Mouse (Mus musculus) heart, postnatal 14 days (tissue): ENCODE measurements at regions not wholly inside any gene's neighbourhood (a gene's known extent, or its start where the extent isn't known, plus 50 kb on each side); places are given as distances from the start of the nearest gene placed in this dataset.

ENCODE experiments used
- DNase-seq, 2 experiments: peaks; one replicate each; pipeline ENCODE4 v3.0.0; 2021 to 2022
- intact Hi-C: fragments of 180-260 bp; cut with DNase I; formaldehyde crosslinking; loops from one replicate; pipeline ENCODE4 v1.15.1; 2025

DNA sequence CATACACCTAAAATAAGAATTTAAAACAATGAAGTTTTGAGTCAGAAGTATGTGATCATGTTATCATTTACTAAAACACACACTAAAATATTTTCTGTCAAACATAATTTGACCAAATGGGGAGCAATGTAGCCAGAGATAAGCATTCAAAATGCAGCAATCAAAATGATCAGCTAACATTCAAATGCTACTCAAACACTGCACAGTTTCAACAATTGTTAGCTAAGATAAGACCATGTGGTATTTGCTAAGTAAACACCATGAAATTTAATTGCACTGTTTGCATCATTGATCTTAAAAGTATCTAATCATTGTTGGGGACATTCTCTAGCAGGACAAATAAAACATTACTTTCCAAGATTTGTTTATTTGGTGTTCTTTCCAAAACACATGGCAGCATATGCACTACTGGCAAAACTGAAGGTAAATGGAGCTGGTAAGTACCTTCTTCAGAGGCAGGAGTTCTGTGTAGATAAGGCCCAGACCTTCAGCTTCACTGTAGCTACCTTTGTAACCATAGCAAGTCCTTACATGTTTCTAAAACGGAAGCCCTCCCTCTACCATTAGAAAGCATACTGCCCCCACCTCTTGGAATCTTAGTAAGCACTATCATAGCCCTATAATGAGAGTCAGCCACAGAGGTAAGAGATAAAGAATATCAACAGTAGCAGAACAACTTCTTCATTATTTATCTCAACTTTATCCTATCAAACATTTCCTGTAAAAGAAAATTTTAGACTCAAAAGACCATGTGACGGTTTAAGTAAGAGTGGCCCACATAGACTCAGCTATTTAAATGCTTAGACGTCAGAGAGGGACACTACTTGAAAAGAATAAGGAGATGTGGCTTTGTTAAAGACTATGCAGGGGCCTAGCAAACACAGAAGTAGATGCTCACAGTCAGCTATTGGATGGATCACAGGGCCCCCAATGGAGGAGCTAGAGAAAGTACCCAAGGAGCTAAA is 116.3 kb upstream of the Irak1bp1 start:
- DNase-seq: no peak
- intact Hi-C loops: no loop called here

DNA sequence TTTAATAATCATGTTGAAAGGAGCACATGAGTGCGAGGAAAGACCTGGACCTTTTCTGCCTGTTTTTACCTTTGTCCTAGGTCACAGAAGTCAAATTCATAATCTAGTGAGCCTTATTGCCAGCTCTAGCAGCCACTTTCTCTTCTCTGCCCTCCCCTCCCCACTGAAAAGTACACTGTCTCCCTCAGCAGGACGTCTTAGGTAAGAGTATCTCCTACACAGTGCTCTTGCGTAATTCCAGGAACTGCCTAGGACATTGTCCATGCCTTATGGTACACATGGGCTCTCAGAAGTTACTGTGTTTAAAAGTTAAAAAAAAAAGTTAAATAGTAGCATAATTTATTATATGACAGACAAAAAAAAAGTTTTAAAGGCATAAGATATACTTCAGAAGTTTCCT is 100.7 kb upstream of the Irak1bp1 start:
- intact Hi-C loops: no loop called here
- no peak for DNase-seq

DNA sequence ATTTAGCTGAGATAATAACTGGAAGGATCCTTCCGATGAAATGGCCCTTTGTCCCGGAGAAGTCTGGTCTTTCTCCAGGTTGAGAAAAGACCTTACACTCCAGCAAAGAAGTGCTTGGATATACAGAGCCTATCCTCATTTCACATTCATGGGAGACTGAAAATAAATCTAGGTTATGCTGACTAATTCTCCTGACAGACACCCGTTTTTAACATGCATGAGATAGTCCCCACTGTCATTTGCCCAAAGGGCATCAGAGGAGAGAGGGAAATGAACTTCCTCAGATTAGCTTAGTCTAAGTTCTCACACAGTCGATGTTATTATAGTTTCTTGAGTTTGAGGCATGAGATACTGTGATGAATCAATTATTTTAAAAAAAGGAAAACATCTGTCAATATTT is 99.7 kb upstream of the Irak1bp1 start:
- no peak for DNase-seq
- intact Hi-C loops: no loop called here

DNA sequence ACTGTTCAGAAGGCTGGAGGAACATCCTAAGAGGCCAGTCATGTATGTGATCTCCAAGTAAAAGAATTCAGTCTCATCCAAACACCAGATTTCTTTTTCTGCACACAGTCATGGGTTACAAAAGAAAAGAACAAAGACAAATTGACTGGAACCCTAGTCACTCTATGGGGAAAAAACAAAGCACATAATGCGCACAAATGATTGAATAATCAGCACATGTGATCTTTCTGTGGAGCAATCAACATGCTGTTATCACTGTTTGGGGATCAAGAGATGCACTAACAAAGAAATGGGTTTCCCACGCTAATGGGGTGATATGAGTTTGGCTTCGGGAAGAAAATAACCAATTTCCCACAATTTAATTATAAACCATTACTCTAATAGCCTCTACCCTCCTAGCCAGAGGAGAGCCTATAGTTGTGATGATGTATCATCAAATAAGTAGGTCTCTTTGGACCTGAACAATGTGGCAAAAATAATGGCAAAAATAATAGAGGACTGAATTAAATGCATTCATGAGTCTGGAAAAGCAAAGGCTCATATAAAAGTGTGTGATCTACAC is 96.2 kb upstream of the Irak1bp1 start:
- intact Hi-C loops: no loop called here
- DNase-seq: no peak

DNA sequence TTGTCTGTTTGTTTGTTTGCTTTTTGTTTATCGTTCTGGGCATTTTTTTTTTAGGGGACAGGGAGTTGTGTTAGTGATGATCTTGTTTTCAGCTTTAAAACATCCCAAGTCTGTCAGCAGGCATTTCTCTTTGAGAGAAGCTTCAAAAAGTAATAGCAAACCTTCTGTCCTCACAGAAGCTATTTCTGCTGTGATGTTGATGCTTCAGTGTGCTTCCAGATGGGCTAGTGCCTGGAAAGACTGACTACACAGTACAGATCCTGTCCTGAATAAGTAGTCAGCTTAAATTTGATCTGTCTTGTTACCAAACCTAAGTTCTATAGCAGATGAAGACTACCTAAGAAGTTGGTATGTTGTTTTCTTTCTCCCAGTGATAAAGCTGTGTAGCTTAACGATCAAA is 94.4 kb upstream of the Irak1bp1 start:
- DNase-seq: no peak
- intact Hi-C loops: no loop called here

DNA sequence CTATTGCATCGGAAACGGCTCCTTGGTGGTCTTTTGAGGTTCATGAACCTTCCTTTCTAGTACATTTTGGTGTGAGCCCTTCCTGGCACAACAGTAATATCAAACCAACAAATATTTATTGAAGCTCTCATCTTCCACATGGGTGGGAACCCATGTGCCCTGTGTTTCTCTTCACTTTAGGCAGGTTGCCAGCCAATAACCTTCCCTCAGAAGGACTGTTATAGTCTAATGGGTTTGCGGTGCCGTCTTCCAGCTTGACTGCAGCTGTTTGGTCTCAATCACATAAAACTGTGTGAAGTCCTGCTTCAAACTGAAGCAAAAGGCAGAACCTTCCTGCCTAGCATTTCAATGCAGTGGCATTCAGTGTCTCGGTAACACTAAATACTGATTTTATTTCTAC is 69.4 kb upstream of the Irak1bp1 start:
- intact Hi-C loops: no loop called here
- DNase-seq: no peak

DNA sequence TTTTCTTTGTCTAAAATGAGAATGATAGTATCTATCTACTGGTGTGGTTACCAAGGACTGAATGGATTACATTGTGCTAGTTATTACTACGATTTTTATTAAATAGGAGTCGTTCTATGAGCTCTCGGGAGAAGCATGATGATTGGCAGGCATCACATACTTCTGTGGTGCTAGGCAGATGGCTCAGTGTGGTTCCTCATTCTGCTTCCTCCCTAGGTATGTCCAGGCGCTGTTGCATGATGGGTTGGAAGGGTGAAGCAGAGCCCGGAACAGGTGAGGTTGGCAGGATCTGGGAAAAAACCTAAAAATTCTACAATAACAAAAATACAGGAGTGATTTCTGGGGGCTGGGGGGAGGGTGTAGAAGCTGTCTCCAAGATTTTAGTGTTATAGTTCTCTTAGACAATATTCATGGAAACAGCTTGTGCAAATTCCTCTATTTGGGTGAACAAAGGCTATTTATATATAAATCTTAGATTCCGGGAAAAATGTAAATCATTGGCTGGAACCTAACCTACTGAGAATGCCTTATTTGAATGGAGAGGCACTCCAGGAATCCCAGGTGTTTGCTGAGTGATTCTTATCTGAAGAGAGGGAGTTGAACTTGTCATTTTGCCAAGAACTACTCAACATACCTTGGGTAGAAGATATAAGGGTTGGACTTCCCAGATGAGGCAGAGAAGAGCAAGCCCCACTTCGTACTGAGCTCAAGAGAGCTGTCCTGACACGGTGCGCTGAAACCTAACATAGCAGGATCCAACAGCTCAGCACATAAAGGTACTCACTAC is 68.5 kb upstream of the Irak1bp1 start:
- intact Hi-C loops: no loop called here
- no peak for DNase-seq

DNA sequence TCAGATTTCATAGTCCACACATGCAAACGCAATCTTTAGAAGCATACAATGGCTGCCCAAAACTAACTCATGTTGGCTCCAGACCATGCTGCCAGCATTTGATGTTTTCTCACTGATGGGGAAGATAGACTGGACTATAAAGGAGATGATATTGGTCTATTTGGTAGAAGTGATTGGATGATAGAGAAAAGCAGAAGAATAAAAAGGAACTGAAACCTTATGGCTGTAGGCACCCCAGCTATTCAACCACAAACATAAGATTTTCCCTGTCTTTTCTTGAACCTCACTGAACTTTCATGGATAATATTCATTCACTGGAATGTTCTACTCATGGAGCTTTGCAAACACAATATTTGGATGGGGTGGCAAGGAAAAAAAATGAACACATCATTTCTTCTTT is 65.7 kb upstream of the Irak1bp1 start:
- DNase-seq: no peak
- intact Hi-C loops: no loop called here
